Mouse (Mus musculus) thymus, adult 2 months (tissue): ENCODE data around the gene Hmmr. TPM values are rescaled to one million over a fixed set of nuclear protein-coding genes. Genes with fewer than 3 reads are reported as not detected.

ENCODE experiments used
- DNase-seq: peaks from one replicate; pipeline ENCODE4 v3.0.0; 2021
- H3K27ac ChIP-seq: fragments of 200-500 bp; 2 replicates; pipeline ENCODE4 v1.5.1; 2012; ENCODE audit warnings: low read length, control low read depth; ENCODE audit not compliant: control insufficient read depth, insufficient read depth
- H3K27me3 ChIP-seq: fragments of 200-500 bp; 2 replicates; pipeline ENCODE4 v1.6.1; 2012; ENCODE audit warnings: mild to moderate bottlenecking, low read length, moderate library complexity, mixed read lengths; ENCODE audit not compliant: control insufficient read depth, insufficient read depth
- H3K36me3 ChIP-seq: fragments of 200-500 bp; 2 replicates; pipeline ENCODE4 v1.6.1; 2012; ENCODE audit warnings: mild to moderate bottlenecking, low read length, moderate library complexity; ENCODE audit not compliant: control insufficient read depth, insufficient read depth
- H3K4me1 ChIP-seq: fragments of 200-500 bp; replicated peaks from 2 replicates; pipeline ENCODE4 v1.6.1; 2012; ENCODE audit warnings: low read length; ENCODE audit not compliant: control insufficient read depth, insufficient read depth
- H3K4me3 ChIP-seq: fragments of 200-500 bp; 2 replicates; pipeline ENCODE4 v1.5.1; 2012; ENCODE audit warnings: mild to moderate bottlenecking, low read length, control low read depth, moderate library complexity; ENCODE audit not compliant: control insufficient read depth, insufficient read depth
- CTCF ChIP-seq: fragments of 200-500 bp; IDR thresholded peaks from 2 replicates; pipeline ENCODE4 v1.5.1; 2012; ENCODE audit warnings: mild to moderate bottlenecking, control low read depth, low read length, moderate library complexity, borderline replicate concordance; ENCODE audit not compliant: control insufficient read depth, poor library complexity, insufficient read depth; ENCODE audit errors: extremely low read depth
- POLR2A ChIP-seq: fragments of 200-500 bp; IDR thresholded peaks from 2 replicates; pipeline ENCODE4 v1.6.1; 2012; ENCODE audit warnings: mild to moderate bottlenecking, low read length, control low read depth, moderate library complexity; ENCODE audit not compliant: control insufficient read depth, poor library complexity, insufficient read depth; ENCODE audit errors: extremely low read depth
- WGBS: fragments of 180-500 bp; shearing (Covaris S2); methylation state at CpG from one replicate; pipeline ENCODE4 v1.1.7; 2018; 5-methylcytosine and 5-hydroxymethylcytosine counted together
- polyA plus RNA-seq: library from polyadenylated mRNA; depleted of rRNA; stranded (reverse); fragments of >200 nt; gene quantifications from 2 replicates; pipeline ENCODE4 v1.2.3, GENCODE M21; 2012; rRNA removed

The Hmmr gene
- 18.4 and 20.2 TPM in 2 replicates for polyA plus RNA-seq

- Histone ChIP-seq H3K4me3 (peak within 1 kb of the TSS; percentile 93), H3K27me3 (no peaks in the 10 kb centered on the region), H3K27ac (peak within 1 kb of the TSS; percentile 40; the same call in 1 of the 2 replicates), H3K4me1 (peaks cover 3% of the 10 kb centered on the region), H3K36me3 (peaks cover 19% of the 10 kb centered on the region)
- WGBS = under 1% methylated on average over 52 of the region's 52 CpGs
- DNase-seq = peak; percentile 88
- TF ChIP-seq CTCF (no peak), POLR2A (peak; percentile 40)
Measured at GRCm38 (mm10) chr11:40733339-40734174, at the start of gene Hmmr, which contains the start of gene Nudcd2. Hmmr (minus strand) TSS chr11:40733422. Nudcd2 (plus strand) TSS chr11:40733667.

GRCm38 (mm10) chr11:40781857-40782256, 48.6 kb upstream of the Hmmr start:
- no peaks in the 10 kb centered on the region for H3K36me3 ChIP-seq
- no peaks in the 10 kb centered on the region for H3K27me3 ChIP-seq
- H3K4me3 ChIP-seq = no peak overlapping the region
- no peak overlapping the region for H3K27ac ChIP-seq
- no peak for DNase-seq
- 80% methylated on average over 2 of the region's 2 CpGs for WGBS
- TF ChIP-seq POLR2A = no peak
- no peak for TF ChIP-seq CTCF
- H3K4me1 ChIP-seq = no peaks in the 10 kb centered on the region

GRCm38 (mm10) chr11:40775315-40776269, 42.4 kb upstream of the Hmmr start:
- no peak overlapping the region for H3K27ac ChIP-seq
- no peaks in the 10 kb centered on the region for H3K4me1 ChIP-seq
- no peaks in the 10 kb centered on the region for H3K27me3 ChIP-seq
- H3K36me3 ChIP-seq = no peaks in the 10 kb centered on the region
- DNase-seq = no peak
- no peak overlapping the region for H3K4me3 ChIP-seq
- whole genome bisulfite sequencing = 55% methylated on average over 12 of the region's 12 CpGs
- no peak for TF ChIP-seq POLR2A
- TF ChIP-seq CTCF = no peak

DNA sequence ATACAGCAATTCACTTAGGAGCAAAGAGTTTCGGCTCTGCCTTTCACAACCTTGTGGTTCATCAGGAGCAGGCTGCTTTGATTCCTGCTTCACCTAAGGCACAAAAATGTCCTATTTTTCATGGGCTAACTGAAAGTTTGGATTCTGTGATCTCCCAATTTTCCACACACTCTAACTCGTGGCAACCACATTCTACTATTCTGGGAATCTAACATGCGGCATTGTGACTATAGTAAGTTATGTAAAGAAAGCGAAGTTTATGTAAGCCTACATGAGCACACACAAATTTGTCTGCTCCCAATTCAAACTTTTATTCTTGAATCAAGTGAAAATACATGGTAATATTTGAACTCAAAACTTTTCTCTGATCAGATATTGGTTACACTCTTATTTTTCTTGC, 31.5 kb upstream of the Hmmr start:
- no peaks in the 10 kb centered on the region for H3K36me3 ChIP-seq
- H3K4me3 ChIP-seq = no peak overlapping the region
- no peak for DNase-seq
- H3K27ac ChIP-seq = no peak overlapping the region
- 89% methylated on average over 4 of the region's 4 CpGs for WGBS
- H3K4me1 ChIP-seq = no peaks in the 10 kb centered on the region
- no peak for TF ChIP-seq CTCF
- no peak for TF ChIP-seq POLR2A
- H3K27me3 ChIP-seq = no peaks in the 10 kb centered on the region

DNA sequence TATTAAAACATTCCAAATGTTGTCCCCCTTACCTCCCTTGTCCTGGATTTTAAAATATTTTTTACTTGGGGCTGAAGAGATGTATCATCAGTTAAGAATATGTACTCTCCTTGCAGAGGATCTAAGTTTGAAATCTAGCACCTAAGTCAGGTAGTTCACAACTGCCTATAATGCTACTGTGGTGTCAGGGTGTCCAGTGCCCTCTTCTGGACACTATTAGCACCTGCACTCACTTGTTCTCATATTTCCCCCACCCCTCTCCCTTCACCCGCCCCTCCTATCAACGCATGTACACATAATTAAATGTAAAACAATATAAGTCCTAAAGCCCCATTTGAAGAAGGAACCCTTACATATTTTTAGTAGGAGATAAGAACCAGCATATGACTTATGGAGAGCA, 30.2 kb upstream of the Hmmr start:
- WGBS = 3% methylated on average over 2 of the region's 2 CpGs
- peak; percentile 26 for DNase-seq
- no peak overlapping the region for H3K4me3 ChIP-seq
- H3K27me3 ChIP-seq = no peaks in the 10 kb centered on the region
- H3K4me1 ChIP-seq = no peaks in the 10 kb centered on the region
- H3K27ac ChIP-seq = no peak overlapping the region
- TF ChIP-seq POLR2A = no peak
- no peak for TF ChIP-seq CTCF
- H3K36me3 ChIP-seq = no peaks in the 10 kb centered on the region

DNA sequence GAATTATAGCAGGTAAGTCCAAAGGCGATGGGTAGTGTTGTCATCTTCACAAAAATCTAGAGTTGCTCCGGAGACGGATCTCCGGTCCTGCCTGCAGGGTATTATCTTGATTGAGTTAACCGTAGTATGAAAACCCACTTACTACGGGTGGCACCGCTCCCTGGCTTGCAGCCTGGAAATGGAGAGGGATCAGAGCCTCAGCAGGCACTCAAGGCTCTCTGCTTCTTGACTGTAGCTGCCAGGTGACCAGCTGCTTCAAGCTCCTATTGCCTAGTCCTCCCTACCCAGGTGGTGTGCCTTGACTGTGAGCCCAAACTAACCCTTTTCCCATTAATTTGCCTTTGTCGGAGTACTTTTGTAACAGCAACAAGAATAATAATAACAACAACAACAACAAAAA, 26.7 kb upstream of the Hmmr start:
- no peaks in the 10 kb centered on the region for H3K36me3 ChIP-seq
- no peaks in the 10 kb centered on the region for H3K4me1 ChIP-seq
- 96% methylated on average over 8 of the region's 8 CpGs for WGBS
- DNase-seq = no peak
- H3K27ac ChIP-seq = no peak overlapping the region
- H3K4me3 ChIP-seq = no peak overlapping the region
- no peak for TF ChIP-seq CTCF
- TF ChIP-seq POLR2A = no peak
- H3K27me3 ChIP-seq = no peaks in the 10 kb centered on the region
